Mouse (Mus musculus): ENCODE measurements around the gene Myh14.
A peak's percentile ranks its signal among the peaks of the same experiment; 100 is the strongest.
"Not testable (repeated sequence)": the region's sequence is repeated elsewhere in the genome, so short reads cannot be mapped to it uniquely, and the experiment has no call there.

Myh14 gene

DNA sequence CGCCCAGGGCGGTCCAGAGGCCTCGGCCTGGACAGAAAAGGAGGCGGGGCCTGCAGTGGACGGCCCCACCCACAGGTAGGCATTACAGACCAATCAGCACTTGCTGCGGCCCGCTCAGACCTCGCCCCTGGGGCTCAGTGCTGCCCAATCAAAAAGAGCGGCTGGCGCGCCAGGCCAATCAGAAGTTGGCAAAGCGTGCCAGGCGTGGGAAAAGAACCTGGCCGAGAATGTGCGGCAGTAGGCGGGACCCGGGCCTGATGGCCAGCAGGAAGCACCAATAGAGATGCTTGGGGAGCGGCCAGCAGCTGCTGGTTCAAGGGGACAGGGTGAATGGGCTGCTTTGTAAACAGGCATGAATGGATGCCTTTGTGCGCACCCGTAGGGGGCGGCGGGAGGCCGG lies at the start of gene Myh14:
Gene Myh14 (minus strand): TSS at position 41 of the 400 bp plus-strand sequence.
- peak; percentile 99 for DNase-seq

DNA sequence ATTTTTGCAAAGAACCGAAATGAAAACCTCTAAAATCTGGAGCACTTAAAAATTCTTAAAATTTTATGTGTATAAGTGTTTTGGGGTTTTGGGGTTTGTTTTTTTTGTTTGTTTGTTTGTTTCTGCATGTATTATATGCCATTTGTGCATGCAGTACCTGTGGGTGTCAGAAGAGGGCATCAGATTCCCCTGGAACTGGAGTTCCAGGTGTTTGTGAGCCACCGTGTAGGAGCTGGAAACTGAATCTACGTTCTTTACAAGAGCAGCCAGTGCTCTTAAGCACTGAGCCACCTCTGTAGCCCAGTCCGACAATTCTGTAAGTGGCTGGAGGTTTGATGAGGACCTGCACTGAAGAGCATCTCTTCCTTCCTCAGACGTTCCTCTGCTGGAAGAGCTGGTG lies 39.2 kb upstream of the Myh14 start:
- DNase-seq: no peak

DNA sequence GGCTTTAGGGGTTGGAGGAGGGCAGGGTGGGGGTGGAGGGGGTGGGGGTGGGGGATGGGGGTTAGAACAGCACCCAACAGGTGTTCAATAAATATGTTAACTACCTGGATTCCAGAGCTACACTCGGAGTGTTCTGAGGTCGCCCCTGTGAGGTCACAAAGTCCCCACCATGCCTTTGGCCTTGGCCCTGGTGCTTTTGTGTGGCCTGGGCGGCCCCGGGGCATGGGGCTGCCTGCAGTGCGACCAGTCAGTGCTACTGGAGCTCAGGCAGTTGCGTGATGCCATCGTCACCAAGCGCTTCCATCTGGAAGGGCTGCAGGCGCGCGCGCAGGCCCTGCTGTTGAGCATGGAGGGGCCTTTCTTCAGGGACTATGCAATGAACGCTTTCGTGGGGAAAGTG lies 37.9 kb upstream of the Myh14 start, which contains the start of gene Izumo2:
Gene Izumo2 (plus strand): TSS at position 169 of the 400 bp plus-strand sequence.
- no peak for DNase-seq

DNA sequence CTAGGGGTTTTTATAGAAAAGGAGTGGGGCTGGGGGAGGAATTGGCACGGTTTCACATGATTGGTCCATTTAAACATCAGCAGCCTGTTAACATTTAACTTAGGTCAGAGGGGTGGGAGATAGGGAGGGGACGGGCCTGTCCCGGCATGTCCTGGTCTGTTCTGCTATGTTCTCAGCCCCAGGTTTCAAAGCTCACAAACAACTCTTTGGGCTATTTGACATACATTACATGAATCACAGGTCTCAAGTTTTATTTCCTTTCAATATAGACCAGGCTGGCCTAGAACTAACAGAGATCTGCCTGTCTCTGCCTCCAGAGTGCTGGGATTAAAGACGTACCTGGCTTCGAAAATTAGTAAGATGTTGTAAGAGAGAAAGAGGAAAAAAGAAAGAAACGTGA lies 37.5 kb upstream of the Myh14 start:
- DNase-seq: not testable (repeated sequence)

DNA sequence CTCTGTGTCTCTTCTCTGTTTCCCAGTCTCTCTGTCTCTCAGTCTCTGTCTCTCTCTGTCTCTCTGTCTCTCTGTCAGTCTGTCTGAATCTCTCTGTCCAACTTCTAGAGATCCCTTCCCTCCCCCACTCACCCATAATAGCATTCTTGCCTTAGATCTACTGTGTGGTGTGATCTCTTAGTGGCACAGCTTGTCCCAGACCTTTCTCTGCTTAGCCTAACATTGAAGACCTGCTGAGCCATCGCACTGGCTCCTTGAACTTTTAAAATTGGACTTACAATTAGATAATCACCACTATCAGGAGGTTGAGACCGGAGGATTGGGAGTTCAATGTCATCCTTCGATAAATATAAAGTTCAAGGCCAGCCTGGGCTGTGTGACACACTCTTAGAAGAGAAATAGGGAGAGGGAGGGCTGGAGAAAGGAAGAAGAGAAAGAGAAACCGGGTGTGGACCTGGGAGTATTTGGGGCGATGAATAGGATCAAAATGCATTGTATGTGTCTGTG lies 36.6 kb upstream of the Myh14 start:
- no peak for DNase-seq

DNA sequence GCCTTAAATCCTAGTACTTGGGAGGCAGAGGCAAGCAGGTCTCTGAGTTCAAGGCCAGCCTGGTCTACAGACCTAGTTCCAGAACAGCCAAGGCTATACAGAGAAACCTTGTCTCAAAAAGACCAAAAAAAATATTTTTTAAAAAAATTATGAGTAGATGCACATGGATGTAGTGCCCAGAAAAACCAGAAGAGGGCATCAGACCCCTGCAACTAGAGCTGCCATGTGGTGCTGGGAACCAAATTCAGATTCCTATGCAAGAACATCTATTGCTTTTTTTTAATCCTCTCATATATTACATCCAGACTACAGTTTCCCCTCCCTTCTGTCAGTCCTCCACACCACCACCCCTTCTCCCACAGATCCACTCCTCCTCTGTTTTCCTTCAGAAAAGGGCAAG lies 35.7 kb upstream of the Myh14 start:
- DNase-seq: no peak

DNA sequence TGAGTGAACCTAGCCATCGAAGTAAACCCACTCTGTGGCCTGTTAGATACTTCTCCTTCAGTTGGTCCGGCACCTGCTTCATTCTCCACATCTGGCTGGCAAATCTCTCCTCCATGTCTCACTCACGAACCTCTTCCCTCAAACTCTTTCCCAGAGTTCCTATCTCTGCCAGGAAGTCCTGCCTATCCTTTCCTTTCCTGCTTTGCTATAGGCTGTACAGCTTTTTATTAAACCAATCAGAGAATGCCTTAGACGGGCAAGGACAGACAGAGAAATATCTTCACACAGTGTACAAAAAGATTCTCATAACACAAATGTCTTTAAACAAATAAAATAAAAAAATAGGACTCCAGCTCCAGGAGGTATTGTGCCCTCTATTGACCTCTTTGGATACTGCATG lies 34.4 kb upstream of the Myh14 start:
- no peak for DNase-seq

DNA sequence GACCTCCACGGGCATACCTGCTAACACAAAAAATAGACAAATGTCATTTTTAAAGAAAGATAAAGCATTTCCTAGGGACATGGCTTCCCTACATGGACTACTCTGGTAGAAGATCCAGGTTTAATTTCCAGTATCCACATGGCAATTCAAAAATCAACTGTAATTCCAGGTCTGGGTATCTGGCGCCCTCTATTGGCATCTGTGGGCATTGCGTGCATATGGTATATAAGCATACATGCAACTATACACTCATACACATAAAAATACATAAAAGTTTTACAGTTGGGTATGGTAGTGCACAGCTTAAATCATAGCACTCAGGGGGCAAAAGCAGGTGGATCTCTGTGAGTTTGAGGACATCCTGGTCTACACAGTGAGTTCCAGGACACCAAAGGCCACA lies 33.7 kb upstream of the Myh14 start:
- DNase-seq: no peak

DNA sequence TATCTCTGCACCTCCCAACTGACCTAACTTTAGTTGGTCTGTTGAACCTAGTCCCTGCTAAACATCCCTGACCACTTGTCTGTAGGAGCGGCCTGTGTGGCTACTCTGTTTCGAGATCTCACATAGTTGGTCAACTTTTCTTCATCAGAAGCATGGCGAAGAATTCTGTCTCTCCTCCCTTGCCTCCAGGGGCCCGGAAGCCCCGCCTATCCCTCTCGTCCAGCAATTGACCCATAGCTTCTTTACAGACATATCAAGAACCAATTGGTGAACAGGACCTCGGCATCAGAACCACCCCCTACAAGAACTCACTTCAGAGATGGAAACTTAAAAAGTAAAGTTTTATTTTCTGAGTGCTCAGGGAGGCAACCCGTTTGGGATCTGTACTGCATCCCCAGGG lies 32.3 kb upstream of the Myh14 start:
- no peak for DNase-seq

DNA sequence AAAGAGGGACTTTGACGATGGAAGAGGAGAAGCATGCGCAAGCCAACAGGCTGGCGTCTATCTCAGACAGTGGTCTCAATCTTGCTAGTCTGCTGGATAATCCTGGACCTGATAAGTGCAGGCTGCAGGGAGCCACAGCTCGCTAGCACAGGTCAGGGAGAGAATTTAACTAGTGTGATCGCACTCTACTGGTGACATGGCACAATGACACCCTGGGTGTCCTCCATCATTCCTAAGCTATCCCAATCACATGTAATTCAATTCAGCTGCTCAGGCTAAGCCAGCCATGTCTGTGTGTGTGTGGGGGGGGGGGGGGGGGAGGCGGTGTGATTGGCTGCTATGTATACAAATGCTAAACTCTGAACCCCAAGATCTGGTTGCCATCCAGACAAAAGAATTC lies 31.3 kb upstream of the Myh14 start:
- no peak for DNase-seq

DNA sequence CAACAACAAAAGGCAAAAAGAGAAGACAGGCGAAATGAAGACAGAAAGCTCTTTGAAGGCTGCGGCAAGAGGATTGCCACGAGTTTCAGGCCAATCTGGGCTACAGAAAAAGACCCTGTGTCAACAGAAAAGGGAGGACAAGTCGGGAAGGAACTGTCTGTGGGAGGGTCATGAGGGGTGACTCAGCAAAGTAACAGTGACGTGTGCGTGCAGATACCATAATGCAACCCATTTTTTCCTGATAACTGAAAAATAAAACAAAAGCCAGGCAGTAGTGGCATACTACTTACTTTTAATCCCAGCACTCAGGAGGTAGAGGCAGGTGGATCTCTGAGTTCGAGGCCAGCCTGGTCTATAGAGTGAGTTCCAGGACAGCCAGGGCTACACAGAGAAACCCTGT lies 27.3 kb upstream of the Myh14 start:
- no peak for DNase-seq

DNA sequence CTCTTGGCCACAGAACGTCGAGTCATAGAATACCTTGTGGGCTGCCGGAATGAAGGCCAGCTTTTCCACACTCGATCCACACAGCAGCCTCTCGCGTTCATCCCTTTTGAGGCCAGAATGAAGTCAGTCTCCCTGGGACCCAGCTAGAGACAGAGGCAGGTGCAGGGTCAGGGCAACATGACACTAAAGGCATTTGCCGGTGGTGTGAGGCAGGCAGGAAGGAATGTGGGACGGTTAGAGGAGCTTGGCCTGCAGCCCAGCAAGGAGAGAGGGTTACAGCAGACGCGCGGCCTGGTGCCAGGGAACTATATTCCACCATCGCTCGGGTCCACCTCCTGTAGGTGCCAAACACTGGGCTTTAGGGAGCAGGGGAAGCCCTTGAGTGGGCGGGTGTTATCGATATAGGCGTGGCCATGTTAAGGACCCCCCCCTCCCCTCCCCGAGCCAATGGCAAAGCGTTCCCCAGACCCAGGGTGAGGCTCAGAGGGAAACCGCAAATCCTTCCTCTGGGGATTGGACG lies 26.6 kb upstream of the Myh14 start:
- DNase-seq: peak; percentile 96

DNA sequence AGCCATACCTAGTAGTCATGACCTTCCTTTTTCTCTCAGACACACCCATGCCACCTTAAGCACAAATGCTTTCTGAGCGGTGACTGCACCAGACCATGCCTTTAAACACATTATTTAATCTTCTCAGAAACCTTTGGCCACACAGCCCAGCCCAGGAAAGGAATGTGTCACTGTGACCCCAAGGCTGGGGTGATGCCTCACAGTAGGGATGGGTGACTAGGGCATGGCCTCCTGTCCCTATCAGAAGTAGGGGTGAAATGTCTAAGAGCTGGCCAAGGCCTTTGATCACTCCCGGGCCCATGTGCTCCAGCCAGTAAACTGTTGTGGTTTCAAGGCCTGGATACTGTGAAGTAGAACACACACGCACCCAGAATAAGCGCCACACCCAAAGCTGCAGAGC lies 24.6 kb upstream of the Myh14 start:
- no peak for DNase-seq

DNA sequence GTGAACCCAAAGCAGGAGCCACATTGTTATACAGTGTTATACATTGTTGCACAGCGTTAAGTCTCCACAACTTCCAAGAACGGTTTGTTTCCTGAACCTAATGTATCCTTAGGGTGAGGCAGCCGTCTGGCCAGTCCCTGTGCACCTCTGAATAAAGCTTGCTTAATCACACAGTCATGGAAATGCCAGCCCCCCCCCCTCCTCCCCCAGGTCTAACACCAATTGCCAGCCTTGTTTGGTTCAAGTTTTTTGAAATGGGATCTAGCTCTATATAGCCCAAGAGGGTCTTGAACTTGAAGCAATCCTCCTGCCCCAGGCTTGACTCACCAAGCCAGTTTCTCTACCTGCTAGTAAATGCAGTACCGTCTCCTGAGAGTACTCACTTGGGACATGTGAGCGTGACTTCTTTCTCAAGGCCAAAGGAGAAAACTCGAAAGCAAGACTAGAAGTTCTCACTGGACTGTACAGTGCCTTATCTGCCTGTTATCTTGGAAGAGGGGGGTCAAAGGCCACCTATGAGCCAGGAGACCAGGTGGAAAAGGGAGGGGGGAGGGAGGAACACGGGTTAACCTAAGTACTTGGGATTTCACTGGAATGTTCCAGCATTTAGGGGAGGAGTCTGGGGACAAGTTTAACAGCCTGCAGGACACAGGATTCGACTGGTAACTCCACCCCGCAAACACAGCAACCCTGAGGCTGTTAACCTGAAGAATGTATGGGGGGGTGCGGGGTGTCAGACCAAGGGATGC lies 23.0 kb upstream of the Myh14 start:
- no peak for DNase-seq

DNA sequence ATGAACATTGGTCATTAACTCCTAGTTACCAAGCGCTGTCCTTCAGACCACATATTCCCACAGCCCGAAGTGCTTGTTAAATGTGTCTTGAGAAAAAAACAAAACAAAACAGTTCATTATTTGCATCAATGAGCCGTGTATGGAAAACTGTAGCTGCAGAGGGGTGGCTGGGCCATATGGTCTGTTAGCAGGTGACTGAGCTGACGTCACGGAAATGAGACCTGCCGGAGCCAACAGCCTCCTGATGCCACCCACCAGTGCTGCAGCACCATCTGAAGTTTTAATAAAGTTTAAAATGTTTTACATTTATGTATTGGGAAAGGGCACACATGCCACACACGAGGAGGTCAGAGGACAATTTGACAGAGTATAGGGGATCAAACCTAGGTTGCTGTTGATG lies 18.7 kb upstream of the Myh14 start:
- no peak for DNase-seq

DNA sequence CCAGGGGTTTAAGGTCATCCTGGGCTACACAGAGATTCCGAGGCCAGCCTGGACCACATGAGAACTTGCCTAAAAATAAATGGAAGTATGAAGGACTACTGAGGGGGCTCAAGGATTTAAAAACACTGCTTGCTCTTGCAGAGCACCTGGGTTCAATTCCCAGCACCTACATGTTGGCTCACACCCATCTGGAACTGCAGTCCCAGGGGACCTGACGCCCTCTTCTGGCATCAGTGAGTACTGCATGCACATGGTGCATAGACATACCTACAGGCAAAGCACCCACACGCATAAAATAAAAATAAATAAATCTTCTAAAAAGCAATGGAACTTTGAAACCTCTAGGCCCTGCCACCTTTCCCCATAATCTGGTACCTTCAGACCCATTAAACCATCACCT lies 18.2 kb upstream of the Myh14 start:
- DNase-seq: no peak

DNA sequence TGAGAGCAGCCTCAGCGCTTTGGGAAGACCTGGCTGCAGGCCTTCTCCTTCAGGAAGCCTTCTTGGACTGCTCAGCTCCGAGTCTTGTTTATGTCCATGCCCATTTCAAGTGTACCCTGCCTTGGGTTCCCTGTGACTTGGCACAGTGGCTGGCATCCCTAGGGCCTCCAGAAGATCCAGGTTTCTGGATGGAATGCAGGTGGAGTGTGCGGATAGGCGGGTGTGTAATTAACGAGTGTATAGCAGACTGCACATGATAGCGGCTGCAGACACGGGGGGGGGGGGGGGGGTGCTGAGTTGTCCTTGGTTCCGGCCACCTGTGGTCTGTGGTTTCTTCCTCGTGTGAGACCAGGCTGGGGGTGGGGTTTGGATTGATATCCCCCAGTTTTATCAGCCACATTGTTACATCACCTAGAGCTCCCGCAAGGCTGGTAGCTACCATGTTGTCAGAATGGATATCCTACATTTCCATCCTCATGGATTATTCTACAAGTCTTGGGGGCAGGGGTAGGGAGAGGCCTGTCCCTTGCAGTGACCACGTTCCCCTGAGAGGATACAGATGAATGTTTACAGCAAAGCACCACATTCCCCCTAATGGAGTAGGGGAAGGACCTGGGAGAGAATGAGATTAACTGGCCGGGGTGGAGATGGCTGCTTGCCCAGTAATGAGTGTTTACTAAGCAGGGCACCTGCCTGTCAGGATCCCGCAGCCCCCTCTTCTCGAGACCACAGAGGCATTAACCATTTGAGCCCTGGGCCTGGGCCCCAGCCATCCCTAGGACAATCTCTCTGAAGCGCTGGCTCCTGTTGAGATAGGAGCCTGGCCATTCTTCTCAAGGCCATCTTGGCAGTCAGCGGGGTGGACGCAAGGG lies 15.1 kb upstream of the Myh14 start:
- peak; percentile 91 for DNase-seq

DNA sequence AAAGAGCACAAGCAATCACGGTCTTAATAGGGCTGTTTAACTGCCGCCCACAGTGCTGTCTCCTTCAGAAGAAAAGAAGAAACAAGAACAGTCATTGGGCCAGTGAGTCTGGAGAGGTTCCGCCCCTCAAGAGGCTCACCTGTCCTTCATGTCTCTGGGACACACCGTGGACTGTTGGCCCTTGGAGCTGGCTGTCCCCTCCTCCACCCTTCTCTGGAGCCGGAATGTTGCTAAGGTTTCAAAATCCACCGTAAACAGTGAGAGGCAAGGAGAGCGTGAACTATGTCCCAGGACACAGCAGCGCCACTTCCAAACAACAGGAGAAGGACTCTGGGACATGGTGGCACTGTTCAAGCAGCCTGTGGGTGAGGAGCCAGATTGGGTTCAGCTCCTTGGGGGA lies 13.0 kb upstream of the Myh14 start:
- peak; percentile 96 for DNase-seq

DNA sequence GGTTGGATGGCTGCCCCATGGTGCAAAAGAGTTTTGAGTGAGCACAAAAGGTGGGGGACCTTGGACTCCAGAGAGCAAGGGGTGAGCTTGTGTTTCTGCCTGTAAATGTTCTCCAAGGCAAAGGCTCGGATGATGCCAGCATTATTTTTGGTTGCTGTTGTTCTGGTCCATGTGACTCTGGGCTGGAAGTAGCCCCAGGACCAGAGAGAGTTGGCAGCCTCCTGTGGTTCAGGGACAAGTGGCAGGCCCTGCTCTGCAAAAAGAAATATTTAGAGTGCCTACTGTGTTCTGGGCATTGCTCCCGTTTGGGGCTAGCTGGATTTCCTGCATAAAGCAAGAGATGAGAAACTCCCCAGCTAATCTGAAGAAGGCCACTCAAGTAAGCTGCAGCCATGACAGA lies 6.0 kb upstream of the Myh14 start:
- peak; percentile 98 for DNase-seq

DNA sequence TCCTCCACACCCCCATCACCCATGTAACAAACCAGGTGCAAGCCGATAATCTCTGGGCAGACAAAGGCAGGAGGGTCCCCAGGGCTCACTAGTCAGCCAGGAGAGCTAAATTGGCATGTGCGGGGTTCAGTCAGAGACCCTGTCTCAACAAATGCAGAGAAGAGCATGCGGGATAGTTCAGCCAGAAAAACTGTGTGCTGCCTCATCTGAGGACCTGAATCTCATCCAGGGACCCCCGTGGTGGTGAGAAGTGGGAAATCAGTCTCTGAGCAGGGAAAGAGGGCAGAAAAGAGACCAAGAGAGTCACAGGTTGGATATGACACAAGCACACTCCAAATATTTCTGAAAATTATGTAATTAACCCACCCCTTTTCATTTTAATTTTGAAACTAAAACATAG lies 5.5 kb upstream of the Myh14 start:
- DNase-seq: no peak

DNA sequence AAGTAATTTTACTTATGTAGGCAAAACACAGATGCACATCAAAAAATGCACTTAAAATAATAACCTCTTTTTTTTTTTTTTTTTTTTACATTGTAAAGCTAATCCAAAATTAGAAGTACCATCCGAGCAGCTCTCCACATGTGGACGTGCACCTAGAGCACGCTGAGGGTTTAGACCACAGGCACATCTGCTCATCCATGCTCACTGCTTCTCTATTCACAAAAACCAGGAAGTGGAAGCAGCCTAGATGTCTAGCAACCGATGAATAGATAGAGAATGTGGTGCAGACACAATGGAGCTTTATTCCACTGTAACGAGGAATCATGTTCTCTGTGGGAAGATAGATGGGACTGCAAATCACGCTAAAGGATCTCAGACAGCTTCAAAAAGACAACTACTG lies 4.5 kb upstream of the Myh14 start:
- DNase-seq: no peak

DNA sequence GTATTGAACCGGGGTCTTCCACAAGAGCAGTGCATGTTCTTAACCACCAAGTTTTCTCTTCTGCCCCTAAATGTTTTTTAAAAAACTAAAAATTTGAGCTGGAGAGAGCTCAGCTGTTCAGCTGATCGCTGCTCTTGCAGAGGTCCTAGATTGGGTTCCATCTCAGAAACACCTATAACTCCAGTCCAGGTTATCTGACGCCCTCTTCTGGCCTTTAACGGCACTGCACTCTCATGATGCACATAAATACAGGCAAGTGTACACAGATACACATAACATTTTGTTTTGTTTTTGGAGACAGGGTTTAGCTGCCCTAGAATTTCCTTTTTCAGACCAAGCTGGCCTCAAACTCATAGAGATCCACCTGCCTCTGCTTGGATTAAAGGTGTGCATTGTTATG lies 3.9 kb upstream of the Myh14 start:
- no peak for DNase-seq

DNA sequence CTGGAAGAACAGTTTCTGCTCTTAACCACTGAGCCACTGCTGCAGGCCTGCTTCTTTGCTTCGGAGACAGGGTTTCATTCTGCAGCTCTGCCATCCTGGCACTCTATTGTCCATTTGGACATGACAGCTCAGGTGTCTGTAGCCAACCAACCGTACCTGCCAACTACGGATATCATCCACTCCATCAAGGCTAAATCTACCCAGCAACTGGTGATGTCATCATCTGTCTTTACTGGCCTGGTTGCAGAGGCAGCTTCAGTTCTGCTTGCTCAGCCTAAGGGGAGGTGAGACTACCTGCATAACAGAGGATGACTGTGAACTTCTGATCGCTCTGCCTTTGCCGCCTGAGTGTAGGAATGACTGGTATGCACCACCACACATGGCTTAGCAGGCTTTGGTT lies 1.6 kb upstream of the Myh14 start:
- no peak for DNase-seq

DNA sequence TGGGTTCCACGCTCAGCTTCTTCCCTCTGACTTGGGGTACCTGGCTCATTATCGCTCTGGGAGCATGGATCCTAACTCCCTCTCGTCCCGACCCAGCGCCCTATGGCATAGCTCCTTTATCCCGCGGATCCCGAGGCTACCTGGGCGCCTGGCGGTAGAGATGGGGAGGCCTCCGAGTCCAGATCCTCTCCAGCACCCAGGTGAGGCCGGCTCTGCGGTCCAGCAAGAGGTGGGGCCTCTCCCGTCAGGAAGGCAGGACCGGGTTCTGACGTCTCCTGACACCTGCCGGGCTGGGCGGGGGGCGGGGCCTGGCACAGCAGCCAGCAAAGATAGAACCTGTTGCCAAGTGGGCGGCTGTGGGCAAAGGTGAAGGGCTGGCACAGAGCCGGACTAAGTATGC lies 1.5 kb downstream of the Myh14 start:
- DNase-seq: no peak

All from heart, adult 11 months (tissue).